Mouse (Mus musculus) cerebellum, adult 2 months (tissue): Measurements from ENCODE around the gene Stx17. TPM values are rescaled to one million over a fixed set of nuclear protein-coding genes. Genes with fewer than 3 reads are reported as not detected.

Source experiments
- DNase-seq, 2 experiments: peaks; one replicate each; pipeline ENCODE4 v3.0.0; 2021
- H3K27ac ChIP-seq: fragments of 200-500 bp; 2 replicates; pipeline ENCODE4 v1.5.1; 2012; ENCODE audit warnings: low read length, control low read depth, inconsistent platforms; ENCODE audit not compliant: insufficient read depth
- H3K27me3 ChIP-seq: fragments of 200-500 bp; 2 replicates; pipeline ENCODE4 v1.6.1; 2012; ENCODE audit warnings: inconsistent platforms, mild to moderate bottlenecking, low read length, moderate library complexity; ENCODE audit not compliant: control insufficient read depth, insufficient read depth
- H3K4me1 ChIP-seq: fragments of 200-500 bp; 2 replicates; pipeline ENCODE4 v1.6.1; 2011; ENCODE audit warnings: low read length; ENCODE audit not compliant: control insufficient read depth, insufficient read depth
- H3K4me3 ChIP-seq: fragments of 200-500 bp; replicated peaks from 2 replicates; pipeline ENCODE3; 2011; ENCODE audit warnings: mild to moderate bottlenecking, low read depth, low read length, control low read depth; ENCODE audit not compliant: insufficient read depth
- CTCF ChIP-seq: fragments of 200-500 bp; IDR thresholded peaks from 2 replicates; pipeline ENCODE4 v1.5.1; 2011; ENCODE audit warnings: low read depth, mild to moderate bottlenecking, control low read depth, low read length, moderate library complexity, borderline replicate concordance; ENCODE audit not compliant: insufficient read depth
- POLR2A ChIP-seq: fragments of 200-500 bp; IDR thresholded peaks from 2 replicates; pipeline ENCODE4 v1.6.1; 2011; ENCODE audit warnings: low read length, control low read depth, borderline replicate concordance; ENCODE audit not compliant: insufficient read depth
- WGBS: fragments of 180-500 bp; shearing (Covaris S2); methylation state at CpG from one replicate; pipeline ENCODE4 v1.1.7; 2018; 5-methylcytosine and 5-hydroxymethylcytosine counted together
- polyA plus RNA-seq: library from polyadenylated mRNA; depleted of rRNA; stranded (reverse); fragments of >200 nt; gene quantifications from 2 replicates; pipeline ENCODE4 v1.2.3, GENCODE M21; 2012

Gene Stx17
- polyA plus RNA-seq, 1 experiment = 12.5 TPM

- Histone ChIP-seq H3K27ac (no peak overlapping the region), H3K4me3 (no peak overlapping the region), H3K4me1 (peaks cover 2% of the 10 kb centered on the region; the same call in 1 of the 2 replicates), H3K27me3 (no peaks in the 10 kb centered on the region)
- DNase-seq = no peak
- TF ChIP-seq CTCF (no peak), POLR2A (no peak)
- WGBS = 92% methylated on average over 3 of the region's 3 CpGs
These were observed 8.0 kb downstream of the Stx17 start for GRCm38 (mm10) chr4:48132721-48133120.

DNA sequence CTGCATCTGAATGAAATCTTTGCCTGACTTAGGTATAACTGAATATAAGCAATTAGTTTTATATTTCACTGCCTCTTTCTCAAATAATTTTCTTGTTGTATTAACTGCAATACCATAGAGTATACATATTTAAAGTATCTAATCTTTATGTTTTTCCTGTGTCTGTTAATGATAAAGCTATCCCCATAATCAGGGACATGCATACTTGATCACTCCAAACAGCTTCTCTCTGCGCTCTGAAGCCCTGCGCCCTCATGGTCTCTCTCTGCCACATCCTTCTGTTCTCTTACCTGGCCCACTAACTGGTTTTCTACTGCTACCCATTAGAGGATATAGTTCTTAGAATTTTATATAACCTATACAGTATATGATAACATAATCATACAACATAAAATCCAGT, 24.8 kb downstream of the Stx17 start:
- Histone ChIP-seq H3K4me3 (no peak overlapping the region), H3K27ac (no peak overlapping the region), H3K27me3 (no peaks in the 10 kb centered on the region), H3K4me1 (no peaks in the 10 kb centered on the region)
- TF ChIP-seq POLR2A (no peak), CTCF (no peak)
- WGBS = 100% methylated on average over 2 of the region's 2 CpGs
- DNase-seq = no peak

GRCm38 (mm10) chr4:48153229-48153628, 28.5 kb downstream of the Stx17 start:
- Histone ChIP-seq H3K27ac (no peak overlapping the region), H3K4me1 (no peaks in the 10 kb centered on the region), H3K4me3 (no peak overlapping the region), H3K27me3 (no peaks in the 10 kb centered on the region)
- no peak for DNase-seq
- WGBS = 88% methylated on average over 5 of the region's 5 CpGs
- TF ChIP-seq CTCF (no peak), POLR2A (no peak)

GRCm38 (mm10) chr4:48155864-48156263, 31.1 kb downstream of the Stx17 start:
- TF ChIP-seq CTCF (no peak), POLR2A (no peak)
- H3K27me3 ChIP-seq = no peaks in the 10 kb centered on the region
- 70% methylated on average over 1 of the region's 1 CpGs for WGBS
- no peak overlapping the region for H3K4me3 ChIP-seq
- no peak for DNase-seq
- no peak overlapping the region for H3K27ac ChIP-seq
- no peaks in the 10 kb centered on the region for H3K4me1 ChIP-seq

GRCm38 (mm10) chr4:48160386-48160785, 35.7 kb downstream of the Stx17 start:
- Histone ChIP-seq H3K4me1 (no peaks in the 10 kb centered on the region), H3K27me3 (no peaks in the 10 kb centered on the region), H3K27ac (no peak overlapping the region), H3K4me3 (no peak overlapping the region)
- TF ChIP-seq POLR2A (no peak), CTCF (no peak)
- no peak for DNase-seq
- 77% methylated on average over 4 of the region's 4 CpGs for WGBS

- no peaks in the 10 kb centered on the region for H3K27me3 ChIP-seq
- 42% methylated on average over 5 of the region's 5 CpGs for WGBS
These were observed 39.1 kb downstream of the Stx17 start for GRCm38 (mm10) chr4:48163851-48164250.

DNA sequence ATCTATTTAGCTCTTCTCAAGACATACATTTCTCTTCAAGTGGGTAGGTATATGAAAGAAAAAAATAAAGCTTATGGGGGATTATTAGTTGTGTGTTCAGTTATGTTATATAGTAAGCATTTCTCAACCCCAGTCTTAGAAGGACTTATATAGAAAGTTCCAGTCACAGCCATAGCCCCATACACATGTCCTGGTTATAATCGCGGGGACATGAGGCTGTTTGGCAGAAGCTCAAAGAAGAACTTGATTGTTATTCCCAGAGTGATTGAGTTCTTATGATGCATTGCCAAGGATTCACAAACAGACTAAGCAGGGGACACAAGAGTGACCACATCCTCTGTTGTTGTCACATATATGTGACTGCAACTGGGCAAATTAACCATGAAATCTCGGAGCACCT, 51.0 kb downstream of the Stx17 start:
- Histone ChIP-seq H3K4me3 (no peak overlapping the region), H3K27ac (no peak overlapping the region), H3K27me3 (no peaks in the 10 kb centered on the region), H3K4me1 (no peaks in the 10 kb centered on the region)
- TF ChIP-seq POLR2A (no peak), CTCF (no peak)
- no peak for DNase-seq
- WGBS = 47% methylated on average over 3 of the region's 3 CpGs

More at GRCm38 (mm10) chr4:48163851-48164250, 39.1 kb downstream of the Stx17 start:
- TF ChIP-seq CTCF = 0 out of 2 replicates have a peak, but pooled peaks have one; percentile 16
- TF ChIP-seq POLR2A = no peak
- Histone ChIP-seq H3K4me1 (no peaks in the 10 kb centered on the region), H3K4me3 (no peak overlapping the region), H3K27ac (no peak overlapping the region)
- DNase-seq = no peak

DNA sequence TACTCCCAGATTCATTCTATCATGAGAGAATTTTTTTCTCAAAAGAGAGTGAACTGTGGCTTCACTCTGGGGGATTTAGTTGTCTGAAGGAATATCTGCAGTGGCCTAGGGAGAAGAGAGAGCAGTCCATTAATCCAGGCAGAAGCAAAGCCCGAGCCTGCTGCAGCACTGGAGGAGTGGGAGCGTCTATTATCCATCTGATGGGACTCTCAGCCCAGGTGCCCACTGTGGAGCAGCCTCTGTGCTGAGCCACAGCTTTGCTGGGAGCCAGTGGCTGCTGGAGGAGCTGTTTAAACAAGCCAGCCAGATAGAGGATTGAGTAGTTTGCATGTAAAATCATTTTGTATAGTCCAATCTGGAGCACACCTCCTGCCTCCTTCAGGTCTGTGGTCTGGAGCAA, 56.2 kb downstream of the Stx17 start:
- no peaks in the 10 kb centered on the region for H3K27me3 ChIP-seq
- no peak overlapping the region for H3K4me3 ChIP-seq
- no peaks in the 10 kb centered on the region for H3K4me1 ChIP-seq
- 46% methylated on average over 2 of the region's 2 CpGs for WGBS
- no peak for TF ChIP-seq CTCF
- no peak for TF ChIP-seq POLR2A
- no peak for DNase-seq
- no peak overlapping the region for H3K27ac ChIP-seq
